Mouse (Mus musculus) 3134 (cell line): ENCODE measurements around the gene C8g.
A peak's percentile ranks its signal among the peaks of the same experiment; 100 is the strongest.

ENCODE experiments used
- DNase-seq: peaks from one replicate; pipeline ENCODE4 v3.0.0-alpha.2; 2011; ENCODE audit warnings: low spot score; ENCODE audit not compliant: insufficient read length; ENCODE audit errors: extremely low read depth

Gene C8g

DNA sequence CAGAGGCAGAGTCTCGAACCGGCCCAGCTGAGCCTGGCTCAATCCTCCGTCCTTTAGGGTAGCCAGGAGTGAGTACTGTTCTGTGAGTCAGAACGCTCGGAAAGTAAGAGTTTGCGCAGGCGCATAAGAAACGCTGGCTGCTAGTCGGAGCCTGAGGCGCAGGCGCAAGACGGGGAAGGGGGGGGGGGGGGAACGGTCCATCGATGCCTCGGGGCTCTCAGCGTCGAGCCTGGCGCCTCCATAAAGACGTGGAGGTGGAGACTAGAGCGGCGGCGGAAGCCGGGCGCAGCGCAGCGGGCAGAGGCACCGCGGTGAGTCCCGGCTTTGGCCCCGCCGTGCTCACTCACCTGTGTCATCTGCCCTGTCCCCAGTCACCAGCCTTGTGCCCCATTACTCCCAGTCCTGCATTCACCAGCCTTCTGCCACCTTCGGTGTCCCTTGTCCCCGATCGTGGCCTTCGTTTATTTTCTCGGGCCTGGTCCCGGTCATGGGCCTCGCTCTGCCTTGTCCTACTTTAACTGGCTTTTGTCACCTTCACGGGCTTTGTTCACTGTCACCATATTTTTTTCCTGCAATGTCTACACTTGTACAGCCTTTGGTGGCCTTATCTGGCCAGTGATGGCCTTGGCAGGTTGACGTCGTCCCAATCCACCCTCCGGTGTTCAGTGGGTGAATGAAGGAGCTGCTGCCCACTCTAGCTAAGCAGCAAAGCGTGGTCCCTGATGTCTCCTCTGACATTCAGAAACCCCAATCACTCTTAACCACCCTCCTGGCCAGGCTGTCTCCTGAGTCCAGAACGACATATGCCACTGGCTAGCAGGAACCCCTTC lies 728 bp downstream of the C8g start, which contains the start of gene Fbxw5:
Gene Fbxw5 (plus strand): TSS at position 175 of the 830 bp plus-strand sequence.
- DNase-seq = peak; percentile 93

DNA sequence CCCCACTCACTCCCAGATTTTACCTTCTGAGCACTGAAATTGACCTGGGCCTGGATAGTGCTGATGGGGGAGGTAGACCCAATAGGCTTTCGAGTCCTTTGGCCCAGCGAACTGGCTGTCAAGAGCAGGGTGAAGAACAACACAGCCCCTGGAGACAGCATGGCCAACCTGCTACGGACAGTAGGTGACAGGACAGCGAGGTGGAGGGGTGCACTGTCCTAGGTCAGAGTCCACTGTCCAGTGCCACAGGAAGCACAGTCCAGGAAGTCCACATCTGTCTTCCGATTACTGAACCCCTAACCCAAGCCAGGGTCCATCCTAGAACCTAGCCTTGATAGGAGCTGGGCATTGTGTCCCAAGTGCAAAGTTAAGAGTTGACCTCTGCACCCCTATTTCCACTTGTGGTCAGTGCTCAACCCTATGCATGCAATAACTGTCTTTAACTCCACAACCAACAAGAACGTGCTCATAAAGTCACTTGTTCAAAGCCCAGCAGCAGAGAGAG lies 1.4 kb downstream of the C8g start:
- no peak for DNase-seq

DNA sequence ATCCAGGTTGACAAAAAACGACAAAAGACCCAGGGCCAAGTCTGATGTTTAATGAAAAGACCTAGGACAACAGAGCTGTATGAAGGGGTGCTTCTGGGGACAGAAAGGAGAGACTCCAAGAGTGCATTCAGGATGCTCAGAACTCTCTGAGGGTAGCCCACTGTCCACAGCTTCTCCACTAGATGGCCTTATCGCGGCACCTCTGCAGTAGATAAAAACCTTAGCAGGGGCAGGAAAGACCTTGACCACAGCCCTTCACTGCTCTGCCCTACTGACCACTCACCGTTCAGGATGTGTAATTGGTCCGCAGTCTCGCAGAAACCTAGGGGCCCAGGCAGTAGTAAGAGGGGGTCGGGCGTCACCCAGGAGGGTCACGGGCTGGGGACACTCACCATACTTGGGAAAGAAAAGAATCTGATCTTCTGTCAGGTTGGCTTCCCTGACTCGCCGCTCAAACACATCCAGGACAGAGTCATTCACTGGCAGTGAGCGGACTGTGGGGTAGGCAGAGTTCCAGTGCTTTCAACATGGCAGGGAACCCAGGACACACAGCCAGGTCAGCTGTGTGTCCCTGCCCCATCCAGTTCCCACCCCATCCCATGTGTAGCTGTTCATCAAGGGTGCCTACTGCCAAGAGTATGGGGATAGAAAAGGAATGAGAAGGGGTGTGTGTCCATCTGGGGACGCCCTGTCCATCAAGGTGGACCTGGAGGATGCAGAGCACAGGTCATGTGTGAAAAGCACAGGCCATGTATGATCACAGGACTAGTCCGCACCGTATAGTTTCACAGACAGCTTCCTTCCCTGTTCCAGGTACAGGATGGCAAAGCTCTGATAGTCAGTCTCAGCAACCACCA lies 2.7 kb downstream of the C8g start:
- no peak for DNase-seq

- no peak for DNase-seq
These were observed 3.5 kb downstream of the C8g start for GRCm38 (mm10) chr2:25497846-25498575.

DNA sequence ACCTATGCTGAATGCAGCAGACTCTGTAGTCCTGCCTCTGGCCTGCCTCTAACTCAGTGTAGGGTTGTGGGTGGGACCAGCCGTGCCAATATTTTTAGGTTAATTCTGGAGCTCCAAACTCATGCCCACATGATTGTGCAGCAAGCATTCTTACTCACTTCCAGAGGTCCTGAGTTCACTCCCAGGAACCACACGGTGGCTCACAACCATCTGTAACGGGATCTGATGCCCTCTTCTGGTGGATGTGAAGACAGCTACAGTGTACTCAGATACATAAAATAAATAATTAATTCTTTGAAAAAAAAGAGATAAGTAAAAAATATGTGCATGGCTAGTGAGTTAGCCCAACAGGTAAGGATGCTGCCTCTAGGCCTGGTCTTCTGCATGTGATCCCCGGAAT lies 5.1 kb downstream of the C8g start:
- peak; percentile 67 for DNase-seq

GRCm38 (mm10) chr2:25493476-25493961 lies 8.0 kb downstream of the C8g start, which contains the start of gene Lcn12:
Gene Lcn12, minus strand, starts transcription at chr2:25493911.
- DNase-seq = no peak

DNA sequence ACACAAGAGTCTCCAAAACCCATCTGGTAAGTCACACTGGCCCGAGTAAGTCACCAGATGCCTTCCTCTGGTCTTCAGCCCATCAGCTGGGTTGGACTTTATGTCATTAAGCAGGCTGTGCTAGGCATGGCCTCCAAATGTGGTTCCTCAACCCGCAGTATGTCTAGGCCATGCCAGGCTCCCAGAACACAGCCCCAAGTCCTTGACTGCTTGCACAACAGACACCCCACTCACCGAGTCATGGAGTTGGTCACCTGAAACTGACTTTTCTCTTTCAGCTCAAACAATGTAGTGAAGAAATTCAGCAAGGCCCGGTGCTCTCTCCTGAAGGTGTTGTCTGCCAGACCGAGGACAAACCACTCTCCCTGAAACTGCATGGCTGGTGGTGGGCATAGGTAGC lies 8.5 kb downstream of the C8g start:
- DNase-seq = no peak

- DNase-seq = no peak
These were observed 12.8 kb downstream of the C8g start for GRCm38 (mm10) chr2:25488671-25489068.

- DNase-seq = no peak
These were observed 13.4 kb downstream of the C8g start for GRCm38 (mm10) chr2:25487965-25488670.

DNA sequence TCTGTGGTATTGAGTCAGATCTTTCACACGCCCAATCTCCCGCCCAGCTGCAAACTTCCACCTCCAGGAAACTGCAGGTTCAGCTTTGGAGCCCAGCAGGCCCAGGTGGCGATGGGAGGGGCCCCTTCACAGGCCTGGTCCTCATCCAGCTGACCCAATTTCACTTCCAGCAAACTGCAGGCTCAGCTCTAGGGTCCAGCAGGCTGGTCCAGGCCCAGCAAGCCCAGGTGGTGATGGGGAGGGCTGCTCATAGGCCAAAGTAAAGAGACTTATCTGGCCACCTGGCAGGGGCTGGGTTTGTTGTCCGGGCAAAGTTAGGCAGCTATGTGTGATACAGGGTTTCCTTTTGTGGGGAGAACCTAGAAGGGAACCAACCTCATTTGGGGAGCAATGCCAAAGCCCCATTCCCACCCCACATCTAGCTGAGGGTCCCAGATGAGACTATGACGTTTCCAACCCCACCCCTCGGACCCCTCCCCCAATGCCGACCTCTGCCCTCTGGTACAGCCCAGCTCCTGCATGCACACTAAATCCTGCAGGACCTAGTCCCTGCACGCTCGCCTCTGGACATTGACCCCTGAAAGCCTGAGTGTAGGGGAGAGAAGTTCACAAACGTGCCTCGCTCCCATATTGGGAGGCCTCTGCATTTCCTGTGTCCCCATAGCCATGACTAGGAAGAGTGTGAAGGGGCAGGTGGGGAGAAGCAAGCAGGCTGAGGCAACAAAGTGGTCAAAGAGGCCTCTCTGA lies 16.4 kb downstream of the C8g start:
- no peak for DNase-seq

GRCm38 (mm10) chr2:25482969-25483368 lies 18.6 kb downstream of the C8g start:
- DNase-seq = no peak

DNA sequence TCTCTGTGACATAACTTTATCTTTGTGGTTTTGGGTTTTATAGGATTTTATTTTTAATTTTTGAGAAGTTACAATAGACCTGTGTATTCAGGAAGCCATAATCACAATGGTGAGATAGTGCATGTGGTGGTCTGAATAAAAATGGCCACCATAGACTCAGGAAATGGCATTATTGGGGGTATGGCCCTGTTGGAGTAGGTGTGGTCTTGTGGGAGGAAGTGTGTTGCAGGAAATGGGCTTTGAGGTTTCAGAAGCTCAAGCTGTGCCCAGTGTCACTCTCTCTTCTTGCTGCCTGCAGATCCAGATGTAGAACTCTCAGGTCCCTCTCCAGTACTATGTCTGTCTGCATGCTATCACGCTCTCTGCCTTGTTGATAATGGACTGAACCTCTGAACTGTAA lies 21.0 kb downstream of the C8g start:
- no peak for DNase-seq

- no peak for DNase-seq
These were observed 21.8 kb downstream of the C8g start for GRCm38 (mm10) chr2:25479551-25480311.

- DNase-seq = no peak
These were observed 23.4 kb downstream of the C8g start for GRCm38 (mm10) chr2:25477967-25478675.

DNA sequence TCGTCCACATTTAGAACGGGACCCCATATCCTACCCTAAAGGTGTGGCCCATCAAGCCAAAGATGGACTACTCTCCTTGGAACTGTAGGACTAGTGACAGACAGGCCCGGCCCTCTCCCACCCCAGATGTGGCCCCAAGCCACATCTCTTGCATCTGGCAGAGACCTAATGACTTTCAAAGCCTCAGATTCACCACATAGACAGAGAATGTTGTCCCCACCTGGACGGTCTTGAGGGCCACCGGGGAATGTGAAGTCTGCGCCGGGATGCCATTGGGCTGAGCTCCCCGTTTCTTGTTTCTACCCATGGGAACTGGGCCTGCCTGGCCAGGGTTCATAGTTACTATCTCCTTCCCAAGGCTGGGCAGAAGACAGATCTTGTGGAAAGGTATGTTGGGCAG lies 24.0 kb downstream of the C8g start:
- no peak for DNase-seq

GRCm38 (mm10) chr2:25472550-25472949 lies 29.0 kb downstream of the C8g start:
- no peak for DNase-seq

DNA sequence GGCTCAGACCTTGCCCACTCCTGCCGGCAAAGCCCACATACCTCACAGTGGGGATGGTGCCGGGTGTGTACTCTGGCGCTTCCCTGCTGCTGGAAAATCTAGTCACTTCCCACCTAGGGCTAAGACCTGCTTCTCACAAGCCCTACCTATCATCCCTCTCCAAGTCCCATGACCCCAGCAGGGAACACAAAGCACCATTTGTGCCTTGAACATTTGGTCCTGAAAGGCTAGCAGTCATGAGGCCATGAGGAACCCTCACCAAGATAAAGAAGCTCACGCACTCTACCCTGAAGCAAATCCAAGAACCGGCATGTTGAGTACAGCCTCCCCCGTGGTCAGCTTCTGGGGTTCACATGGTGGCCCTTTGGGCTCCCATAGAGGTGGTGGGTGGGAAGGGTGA lies 31.6 kb downstream of the C8g start, which contains the start of gene Ptgds:
Gene Ptgds (minus strand): TSS at position 78 of the 400 bp plus-strand sequence.
- DNase-seq = no peak
